Mouse (Mus musculus): Measurements from ENCODE around the gene Cdc26. TPM values are rescaled to one million over a fixed set of nuclear protein-coding genes. Genes with fewer than 3 reads are reported as not detected.

Gene Cdc26
- total RNA-seq, 4 experiments from 2014 or later = 74.3 to 90.8 (median 78.5) TPM

DNA sequence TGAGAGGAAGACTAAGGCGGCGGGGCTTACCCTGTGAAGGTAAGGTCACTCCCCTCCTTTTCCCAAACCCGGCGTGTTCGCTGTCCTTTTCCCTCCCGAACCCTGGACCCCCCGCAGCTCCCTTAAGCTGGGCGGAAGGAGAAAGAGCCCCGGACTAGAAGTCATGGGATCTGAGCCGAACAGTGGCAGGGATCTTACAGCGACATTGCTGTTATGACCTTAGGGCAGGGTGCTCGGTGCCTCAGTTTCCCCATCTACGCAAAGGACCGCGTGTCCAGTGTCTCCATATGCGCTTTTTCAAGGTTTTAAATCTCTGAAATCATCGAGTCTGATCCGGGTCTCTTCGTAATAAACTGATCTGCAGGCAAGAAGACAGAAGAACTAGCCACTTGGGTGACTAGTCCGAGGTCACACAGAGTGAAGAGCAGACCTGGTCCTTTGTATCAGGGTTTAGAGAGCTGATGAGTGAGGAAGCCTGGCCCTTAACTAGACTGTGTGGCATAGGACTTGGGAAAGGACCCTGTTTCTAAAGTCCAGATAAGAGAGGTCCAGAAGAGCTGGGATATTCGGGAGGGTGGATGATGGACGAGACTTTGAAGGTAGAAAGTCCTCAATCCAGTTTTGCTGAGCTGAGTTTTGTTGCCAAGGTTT is 47.5 kb downstream of the Cdc26 start:
- no peak for DNase-seq

DNA sequence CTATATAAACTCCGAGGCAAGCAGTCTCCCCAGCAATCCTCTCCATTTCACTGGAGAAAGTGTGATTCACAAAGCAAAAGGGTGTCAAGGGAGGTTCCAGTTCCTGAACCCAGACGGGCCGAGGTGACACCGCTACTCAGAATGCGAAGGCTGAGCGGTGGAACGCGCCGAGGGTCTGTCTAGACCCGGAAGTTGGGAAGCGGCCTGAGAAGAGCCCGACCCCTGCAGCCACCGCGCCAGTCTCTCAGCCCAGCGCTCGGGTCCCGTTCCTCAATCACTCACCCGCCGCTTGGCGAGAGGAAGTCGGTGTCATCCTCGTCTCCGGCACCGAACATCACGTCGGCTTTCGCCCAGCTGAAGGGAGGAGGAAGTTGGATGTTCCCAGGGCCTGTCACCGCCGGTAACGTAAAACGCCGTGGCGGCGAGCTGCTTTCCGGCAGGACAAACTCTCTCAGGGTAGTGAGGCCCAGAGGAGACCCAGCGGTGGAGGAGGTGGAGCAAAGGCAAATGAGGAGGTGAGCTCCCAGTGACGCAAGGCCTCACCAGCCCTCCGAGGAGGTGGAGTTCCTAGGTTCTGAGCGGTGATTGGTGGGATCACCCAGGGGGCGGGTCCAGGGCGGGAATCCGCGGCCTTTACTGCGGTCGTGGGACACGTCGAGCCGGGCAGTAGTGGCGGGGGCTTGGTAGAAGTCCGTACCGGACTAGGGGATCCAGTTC is 48.2 kb downstream of the Cdc26 start, which contains the start of the genes Fkbp15 and Slc31a1:
Gene Fkbp15, minus strand, starts transcription at position 461 of the 717 bp plus-strand sequence.
Gene Slc31a1, plus strand, starts transcription at position 640 of the 717 bp plus-strand sequence.
- DNase-seq = peak; percentile 98

DNA sequence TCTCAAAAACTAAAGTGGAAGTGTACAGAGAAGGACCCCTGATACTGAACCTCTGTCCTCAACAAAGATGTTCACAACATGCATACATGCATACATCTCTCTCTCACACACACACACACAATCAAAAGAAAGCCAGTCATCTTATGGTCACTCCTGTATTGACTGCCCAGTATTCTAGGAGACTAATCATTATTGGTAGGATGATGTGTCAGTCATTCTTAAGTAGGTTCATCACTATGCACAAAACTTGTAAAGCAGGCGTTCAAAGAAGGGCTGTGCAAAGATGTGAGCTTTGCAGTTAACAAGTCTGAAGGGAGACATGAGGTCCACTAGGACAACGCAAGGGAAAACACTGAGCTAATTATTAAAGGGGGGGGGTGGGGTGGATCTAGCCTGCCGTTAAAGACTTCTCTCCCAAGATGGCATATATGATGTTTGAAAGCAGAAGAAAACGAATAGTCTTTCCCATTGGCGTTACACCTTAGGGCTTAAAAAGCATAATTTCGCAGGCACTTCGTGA is 49.1 kb downstream of the Cdc26 start:
- DNase-seq = no peak

DNA sequence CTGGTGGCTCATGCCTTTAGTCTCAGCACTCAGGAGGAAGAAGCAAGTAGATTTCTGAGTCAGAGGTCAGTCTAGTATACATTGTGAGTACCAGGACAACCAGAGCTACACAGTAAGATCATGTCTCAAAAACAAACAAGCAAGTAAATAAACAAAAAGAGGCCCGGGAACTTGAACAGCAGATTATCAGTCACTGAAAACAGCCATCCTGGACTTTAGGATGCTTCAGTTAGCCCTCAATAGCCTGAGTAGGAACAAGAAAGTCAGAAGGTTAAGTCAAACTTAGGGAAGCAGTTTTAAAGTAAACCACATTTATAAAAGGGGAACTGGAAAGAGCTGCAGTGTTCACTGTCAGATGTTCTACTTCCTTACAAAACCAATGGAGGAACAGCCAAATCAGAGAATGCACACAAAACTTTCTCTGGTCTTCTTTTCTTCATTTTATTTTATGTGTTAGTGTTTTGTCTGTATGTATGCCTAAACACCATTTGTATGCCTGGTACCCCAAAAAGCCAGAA is 50.8 kb downstream of the Cdc26 start:
- DNase-seq = no peak

DNA sequence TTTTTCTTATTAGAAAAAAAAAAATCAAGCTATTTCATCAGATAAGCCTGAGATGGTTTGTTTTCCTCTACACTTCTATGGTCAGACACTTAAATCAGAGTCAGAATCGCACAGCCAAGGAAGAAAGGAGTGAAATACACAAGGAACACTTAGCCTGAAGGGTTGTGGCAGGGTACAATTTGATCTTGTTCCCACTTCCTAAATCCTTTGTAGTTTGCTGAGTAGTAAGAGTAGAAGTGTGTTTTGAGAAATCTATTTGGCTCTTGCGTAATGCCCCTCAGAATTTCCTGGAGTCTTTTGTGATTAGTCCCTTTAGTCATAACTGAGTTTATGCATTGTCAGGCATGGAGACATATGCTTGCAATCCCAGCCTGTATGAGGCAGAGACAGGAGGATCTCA is 59.1 kb downstream of the Cdc26 start:
- DNase-seq = no peak

DNA sequence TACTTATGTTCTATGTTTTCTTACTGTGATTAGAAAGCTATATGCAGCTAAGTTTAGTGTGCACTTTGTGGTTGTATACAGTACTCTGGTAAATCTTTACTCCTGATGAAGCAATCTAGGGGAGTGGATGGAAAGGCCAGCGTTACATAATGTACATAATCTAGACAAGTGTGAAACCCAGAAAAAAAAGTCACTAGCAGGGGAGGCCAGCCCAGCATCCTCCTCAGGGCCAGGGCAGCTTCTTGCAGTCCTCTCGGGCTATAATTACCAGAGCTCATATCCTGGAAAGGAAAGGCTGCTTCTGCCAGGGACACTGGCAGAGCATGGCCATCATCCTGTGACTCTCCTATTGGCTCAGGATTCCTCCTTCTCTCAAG is 60.1 kb downstream of the Cdc26 start:
- no peak for DNase-seq

DNA sequence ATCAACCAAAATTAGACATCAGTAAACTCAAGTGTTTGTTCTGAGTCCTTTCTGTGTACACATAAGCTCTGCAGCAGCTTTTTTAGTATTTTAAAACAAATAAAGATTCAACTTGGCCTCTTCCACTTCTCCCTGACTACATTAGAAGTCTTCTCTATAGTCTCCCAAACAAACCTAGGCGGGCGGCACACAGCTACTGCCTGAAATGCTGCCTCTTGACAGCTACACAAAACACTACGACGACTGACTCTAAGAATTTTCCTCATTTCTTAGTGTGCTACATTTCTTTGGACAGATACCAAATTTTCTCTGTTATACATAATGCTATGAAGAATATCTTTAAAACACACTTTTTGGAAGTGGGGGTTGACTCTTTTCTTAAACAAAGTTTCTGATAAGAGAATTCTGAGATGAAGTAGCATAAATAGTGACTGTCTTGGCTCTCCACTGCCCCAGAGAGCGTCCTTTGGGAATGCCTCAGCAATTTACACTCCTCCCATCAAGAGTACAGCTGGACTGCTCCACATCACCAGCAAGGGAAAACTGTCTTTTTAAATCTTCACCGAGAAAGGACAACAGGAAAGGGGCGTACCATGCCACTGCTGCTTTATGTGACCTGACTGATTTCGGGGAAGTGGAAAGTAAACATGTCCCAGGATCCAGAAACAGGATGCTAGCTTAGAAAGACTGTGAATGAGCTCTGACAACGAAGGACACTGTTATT is 60.7 kb downstream of the Cdc26 start:
- DNase-seq = no peak

DNA sequence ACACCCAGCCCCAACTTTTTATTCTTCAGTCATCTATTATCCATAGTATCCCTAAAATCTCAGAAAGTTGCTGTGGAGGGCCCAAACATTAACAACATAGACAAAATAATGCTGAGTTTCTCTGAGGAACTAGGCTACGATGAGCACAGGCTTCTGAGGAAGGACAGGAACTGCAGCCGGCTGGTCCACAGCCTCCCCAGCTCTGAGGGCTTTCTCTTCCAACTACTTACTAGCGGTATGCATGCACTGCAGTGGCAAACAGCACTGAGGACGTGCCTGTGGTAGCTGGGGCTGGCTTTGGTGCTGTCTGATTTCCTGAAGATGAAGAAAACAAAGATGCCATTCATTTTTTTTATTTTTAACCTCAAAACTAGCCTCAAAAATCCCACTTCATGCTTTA is 62.6 kb downstream of the Cdc26 start:
- DNase-seq = no peak

DNA sequence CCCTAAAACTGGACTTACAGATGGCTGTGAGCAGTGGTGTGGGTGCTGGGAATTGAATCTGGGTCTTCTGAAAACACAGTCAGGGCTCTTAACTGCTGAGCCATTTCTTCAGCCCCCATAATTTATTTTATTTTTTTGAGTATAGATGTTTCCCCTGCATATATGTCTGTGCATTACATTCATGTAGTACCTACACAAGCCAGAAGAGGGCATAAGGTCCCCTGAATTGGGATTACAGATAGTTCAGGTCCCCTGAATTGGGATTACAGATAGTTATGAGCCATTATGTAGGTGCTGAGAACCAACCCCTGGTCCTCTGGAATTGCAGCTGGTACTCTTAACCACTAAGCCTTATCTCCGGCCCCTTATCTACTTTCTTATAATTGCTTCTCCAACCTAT is 64.4 kb downstream of the Cdc26 start:
- no peak for DNase-seq

DNA sequence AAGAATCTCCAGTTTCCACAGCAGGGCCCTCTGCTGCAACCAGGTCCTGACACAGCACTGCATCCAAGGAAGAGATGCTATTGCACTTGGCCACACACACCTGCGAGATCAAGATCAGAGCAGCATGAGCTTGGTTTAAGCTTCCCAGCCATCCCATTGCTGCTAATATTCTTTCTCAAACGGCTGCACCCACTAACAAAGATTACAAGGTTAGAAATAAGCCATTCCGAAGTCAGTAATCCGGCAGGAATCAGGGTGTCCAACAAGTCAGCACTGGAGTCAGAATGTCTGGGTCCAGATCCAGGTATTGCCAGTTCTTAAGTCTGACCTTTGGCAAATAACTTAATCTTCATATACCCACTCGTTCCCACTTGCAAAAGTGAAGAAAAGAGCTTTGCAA is 69.9 kb downstream of the Cdc26 start:
- DNase-seq = no peak

Other genes with a start within 250 kb of the Cdc26 start
- gene Zfp37, start 177.6 kb downstream of the Cdc26 start, total RNA-seq (2022) = 10 to 100 TPM in 2 of 4 experiments, 1 to 10 TPM in 2; 7.0 to 10.9 (median 9.2) TPM
- gene Slc31a2, start 146.1 kb downstream of the Cdc26 start, total RNA-seq (2022) = 10 to 100 TPM; 41.7 to 74.1 (median 56.4) TPM
- 10 to 100 TPM; 35.0 to 56.7 (median 46.2) TPM for gene Fkbp15, start 48.1 kb downstream of the Cdc26 start, total RNA-seq (2022)
- gene Slc31a1, start 47.9 kb downstream of the Cdc26 start, total RNA-seq (2022) = 10 to 100 TPM; 44.5 to 59.7 (median 49.9) TPM
- 10 to 100 TPM; 28.6 to 37.7 (median 31.1) TPM for gene Prpf4, start 155 bp upstream of the Cdc26 start, total RNA-seq (2022)
- 1 to 10 TPM in 2 of 4 experiments, under 1 TPM in 1, not detected in 1; 0.21 to 2.4 (median 1.2) TPM for gene Rnf183, start 26.6 kb upstream of the Cdc26 start, total RNA-seq (2022)
- 1 to 10 TPM; 1.8 to 7.0 (median 4.8) TPM for gene Wdr31, start 62.3 kb upstream of the Cdc26 start, total RNA-seq (2022)
- 10 to 100 TPM in 2 of 4 experiments, 1 to 10 TPM in 2; 5.5 to 32.9 (median 15.0) TPM for gene Bspry, start 71.4 kb upstream of the Cdc26 start, total RNA-seq (2022)
- 10 to 100 TPM; 13.7 to 35.8 (median 23.6) TPM for gene Hdhd3, start 94.8 kb upstream of the Cdc26 start, total RNA-seq (2022)
- gene Alad, start 111.3 kb upstream of the Cdc26 start, total RNA-seq (2022) = 100 to 1,000 TPM; 135 to 180 (median 162) TPM
- 10 to 100 TPM; 55.6 to 59.0 (median 58.2) TPM for gene Pole3, start 116.4 kb upstream of the Cdc26 start, total RNA-seq (2022)
- 1 to 10 TPM in 1 of 4 experiments, under 1 TPM in 3; 0.35 to 1.3 (median 0.47) TPM for gene 4933430I17Rik, start 116.7 kb upstream of the Cdc26 start, total RNA-seq (2022)
- 10 to 100 TPM; 30.0 to 44.5 (median 38.0) TPM for gene Rgs3, start 151.2 kb upstream of the Cdc26 start, total RNA-seq (2022)